Mouse (Mus musculus) left cerebral cortex, adult 11 months (tissue): ENCODE measurements around the gene Zbtb3.
A peak's percentile ranks its signal among the peaks of the same experiment; 100 is the strongest.
"Not testable (repeated sequence)": the region's sequence is repeated elsewhere in the genome, so short reads cannot be mapped to it uniquely, and the experiment has no call there.

ENCODE experiments used
- DNase-seq: peaks from one replicate; pipeline ENCODE4 v3.0.0; 2022; ENCODE audit warnings: low spot score

Zbtb3 gene

DNA sequence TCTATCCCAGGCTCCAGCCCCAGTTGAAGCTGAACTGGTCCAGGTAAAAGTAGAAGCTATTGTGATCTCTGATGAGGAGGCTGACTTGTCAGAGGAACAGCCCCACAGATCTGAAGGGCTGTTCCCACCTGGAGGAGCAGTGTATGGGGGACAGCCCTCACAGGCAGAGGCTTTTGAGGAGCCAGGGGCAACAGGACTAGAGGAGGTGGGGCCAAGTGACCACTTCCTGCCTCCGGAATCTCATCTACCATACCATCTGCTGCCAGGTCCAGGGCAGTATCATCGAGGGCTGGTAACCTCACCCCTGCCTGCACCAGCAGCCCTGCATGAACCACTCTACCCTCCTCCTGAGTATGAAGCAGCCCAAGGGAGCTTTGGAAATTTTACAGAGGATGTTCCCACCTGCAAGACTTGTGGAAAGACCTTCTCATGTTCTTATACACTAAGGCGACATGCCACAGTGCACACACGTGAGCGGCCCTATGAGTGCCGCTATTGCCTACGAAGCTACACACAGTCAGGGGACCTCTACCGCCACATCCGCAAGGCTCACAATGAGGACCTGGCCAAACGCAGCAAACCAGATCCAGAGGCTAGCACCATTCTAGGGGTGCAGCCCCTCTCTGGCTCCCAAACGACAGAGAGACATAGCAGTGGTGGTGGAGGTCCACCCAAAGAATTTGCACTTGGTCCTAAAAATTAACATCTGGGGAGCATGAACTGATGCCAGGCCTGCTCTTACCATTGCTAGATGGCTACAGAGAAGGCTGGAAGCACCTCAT is 1.7 kb downstream of the Zbtb3 start:
- DNase-seq: no peak

DNA sequence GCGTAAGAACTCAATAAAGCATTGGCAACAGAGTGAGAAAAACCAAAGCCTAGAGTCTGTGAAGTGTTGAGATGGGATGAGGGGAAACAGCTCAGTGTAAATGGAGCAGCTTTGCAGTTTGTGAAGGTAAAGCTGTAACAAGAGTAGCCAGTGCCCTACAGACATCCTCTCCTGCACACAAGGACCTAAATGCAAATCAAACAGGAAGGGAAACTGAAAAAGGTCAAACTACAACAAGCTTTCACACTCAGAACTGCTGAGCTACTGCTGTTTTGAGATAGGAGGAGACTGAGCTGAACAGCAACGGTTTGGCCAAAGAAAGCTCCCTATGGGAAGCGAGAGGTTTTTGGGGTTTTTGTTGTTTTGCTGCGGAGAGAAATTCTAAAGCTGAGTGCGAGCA is 4.5 kb downstream of the Zbtb3 start:
- DNase-seq: no peak

DNA sequence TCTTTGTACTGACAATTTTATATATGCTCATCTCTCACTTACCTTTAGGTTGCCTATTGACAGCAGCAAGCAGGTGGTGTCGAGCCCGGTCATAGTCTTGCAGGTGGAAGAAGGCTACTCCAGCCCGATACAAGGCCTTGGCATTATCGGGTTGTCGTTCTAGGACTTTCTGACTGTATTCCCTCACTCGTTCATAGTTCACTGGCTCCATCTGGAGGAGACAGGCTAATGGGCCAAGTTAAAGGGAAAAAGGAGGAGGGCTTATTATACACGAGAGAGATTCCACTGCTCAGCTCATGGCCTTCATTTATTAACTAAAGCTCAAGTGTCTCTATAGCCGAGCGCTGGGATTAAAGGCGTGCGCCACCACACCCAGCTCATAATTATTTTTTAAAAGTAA is 13.5 kb downstream of the Zbtb3 start:
- DNase-seq: no peak

DNA sequence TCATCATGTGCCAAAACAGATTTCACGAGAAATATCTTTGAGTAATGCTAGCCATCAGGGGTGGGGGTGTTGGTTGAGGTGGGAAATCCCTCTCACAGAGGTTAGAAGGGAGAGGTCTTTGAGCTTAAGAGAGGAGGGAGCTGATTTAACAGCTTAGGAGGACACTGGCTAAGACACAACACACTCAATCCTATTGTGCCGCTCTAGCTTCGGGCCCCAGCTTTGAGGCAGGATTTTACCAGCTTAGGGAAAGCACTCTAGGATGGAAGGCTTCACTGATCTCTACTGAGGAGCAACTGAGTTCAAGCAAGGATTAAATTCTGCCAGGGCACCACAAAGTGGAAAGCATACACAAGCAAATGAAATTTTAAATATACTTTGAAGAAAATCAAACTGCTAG is 14.6 kb downstream of the Zbtb3 start:
- no peak for DNase-seq

DNA sequence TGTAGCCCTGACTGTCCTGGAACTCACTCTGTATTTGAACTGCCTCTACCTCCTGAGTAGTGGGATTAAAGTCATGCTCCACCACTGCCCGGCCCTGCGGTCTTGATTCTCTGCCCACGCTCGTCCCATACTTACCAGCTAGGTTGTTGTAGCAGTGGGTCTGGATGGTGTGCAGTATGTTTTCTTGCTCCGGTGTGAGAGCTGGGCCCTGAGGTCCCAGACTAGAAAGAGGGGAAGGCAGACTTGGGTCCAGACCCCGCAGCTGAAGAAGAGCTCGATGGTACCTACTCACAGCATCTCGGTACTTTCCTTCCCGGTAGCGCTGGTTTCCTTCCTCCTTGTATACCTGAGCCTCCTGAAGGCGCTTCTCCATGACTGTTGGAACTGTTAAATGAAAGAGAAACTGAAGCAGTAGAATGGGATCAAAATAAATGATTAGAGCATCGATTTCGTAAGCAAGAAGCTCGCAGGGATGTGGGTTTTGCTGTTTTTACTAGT is 16.0 kb downstream of the Zbtb3 start:
- DNase-seq: no peak

DNA sequence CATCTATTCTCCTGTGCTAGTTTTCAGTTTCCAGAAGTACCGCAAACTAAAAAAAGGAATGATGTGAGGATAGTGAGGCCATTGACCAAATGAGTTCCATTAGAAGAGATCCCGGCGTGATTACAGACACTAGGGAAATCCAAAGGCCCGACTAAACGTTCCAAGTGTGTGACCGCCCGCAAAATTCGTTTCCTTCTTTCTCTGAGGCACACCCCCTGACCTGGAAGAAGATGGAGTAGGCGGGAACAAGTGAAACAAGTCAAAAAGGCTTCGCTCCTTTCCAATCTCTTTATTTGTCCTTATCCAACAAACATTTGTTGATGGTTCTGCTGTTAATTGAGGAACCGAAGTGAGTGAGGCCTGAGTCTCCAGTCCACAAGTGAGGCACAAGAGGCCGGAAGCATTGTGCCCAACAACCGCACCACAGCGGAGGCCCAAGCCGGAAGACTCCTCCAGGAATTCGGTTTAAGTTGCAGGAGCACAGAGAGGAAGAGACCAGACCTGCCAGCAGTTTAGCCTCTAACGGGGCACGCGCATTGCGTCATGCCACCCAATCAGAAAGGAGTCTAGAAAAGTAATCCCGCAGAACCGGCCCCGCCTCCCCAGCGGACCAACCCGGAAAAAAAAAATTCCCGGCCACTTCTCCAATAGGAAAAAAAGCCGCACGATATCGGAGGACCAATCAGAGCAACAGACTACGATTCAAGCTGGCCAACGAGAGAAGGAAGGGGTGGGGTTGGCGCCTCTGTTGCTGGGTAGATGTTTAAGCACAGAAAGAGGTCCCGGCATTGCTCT is 16.6 kb downstream of the Zbtb3 start, which contains the start of gene Ttc9c:
Gene Ttc9c, minus strand, starts transcription at position 533 of the 795 bp plus-strand sequence.
- DNase-seq: peak; percentile 96

DNA sequence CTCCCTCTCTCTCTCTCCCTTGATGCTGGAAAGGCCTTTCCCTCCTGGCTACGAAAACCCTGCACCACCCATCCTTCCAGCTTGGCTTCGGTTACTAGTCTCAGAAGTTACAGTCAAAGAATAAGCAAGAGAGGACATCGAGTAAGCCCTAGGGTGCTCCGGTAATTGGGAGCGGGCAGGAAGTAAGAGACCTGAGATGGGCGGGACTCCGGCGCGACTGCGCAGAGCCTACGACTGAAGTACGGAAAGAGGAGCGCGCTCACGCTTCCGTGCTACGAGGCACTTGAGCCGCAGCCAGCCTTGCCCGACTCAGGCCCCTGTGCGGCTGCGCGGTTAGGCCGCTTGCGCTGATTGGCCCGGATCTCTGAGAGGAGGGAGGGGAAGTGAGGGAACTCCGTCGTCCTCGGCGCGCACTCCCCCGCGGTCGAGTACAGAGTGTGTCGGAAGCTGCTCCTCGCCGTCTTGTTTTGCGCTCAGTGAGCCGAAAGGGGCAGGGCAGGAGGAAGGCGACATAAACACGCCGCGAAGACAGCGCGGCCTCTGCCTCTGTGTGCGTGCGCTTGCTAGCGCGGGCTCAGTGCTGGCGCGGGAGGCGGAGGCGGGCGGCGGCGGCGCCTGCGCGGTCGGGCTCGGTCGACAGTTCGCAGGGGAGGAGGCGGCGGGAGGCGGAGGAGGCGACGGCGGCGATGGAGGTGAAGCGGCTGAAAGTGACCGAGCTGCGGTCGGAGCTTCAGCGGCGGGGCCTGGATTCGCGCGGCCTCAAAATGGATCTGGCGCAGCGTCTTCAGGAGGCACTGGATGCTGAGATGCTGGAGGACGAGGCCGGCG is 17.5 kb downstream of the Zbtb3 start, which contains the start of gene Hnrnpul2:
Gene Hnrnpul2, plus strand, starts transcription at position 415 of the 828 bp plus-strand sequence.
- DNase-seq: peak; percentile 97

DNA sequence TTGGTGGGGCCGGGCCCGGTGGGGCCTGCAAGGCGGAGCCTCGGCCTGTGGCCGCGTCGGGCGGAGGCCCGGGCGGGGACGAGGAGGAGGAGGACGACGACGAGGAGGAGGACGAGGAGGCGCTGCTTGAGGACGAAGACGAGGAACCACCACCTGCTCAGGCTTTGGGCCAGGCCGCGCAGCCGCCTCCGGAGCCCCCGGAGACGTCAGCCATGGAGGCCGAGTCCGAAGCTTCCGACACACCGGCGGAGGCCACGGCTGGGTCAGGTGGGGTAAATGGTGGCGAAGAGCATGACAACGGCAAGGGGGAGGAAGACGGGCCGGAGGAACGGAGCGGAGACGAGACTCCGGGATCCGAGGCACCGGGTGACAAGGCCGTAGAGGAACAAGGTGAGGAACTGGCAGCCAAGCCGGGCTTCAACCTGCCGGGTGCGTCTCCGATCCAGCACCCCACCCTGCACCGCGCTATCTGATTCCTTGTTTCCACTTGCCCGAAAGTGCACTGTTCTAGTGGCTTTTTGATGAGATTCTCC is 18.1 kb downstream of the Zbtb3 start:
- DNase-seq: no peak

DNA sequence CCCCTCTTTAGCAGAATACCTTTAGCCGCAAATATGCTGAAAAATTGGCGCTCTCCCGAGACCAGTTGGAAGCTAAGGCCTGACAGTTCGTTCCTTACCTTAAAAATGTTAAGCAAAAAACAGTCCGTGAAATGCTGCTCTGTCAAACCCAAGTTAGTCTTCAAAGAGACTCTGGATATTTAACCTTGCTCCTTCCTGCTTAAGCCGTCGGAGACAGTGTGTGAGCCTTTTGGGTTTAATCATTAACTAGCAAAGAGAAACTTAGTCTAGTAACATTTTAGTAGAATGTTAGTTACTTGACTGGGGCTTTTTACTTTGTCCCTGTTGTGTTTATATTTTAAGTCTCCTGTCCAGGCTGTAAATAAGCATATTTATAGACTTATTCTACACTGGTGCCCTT is 18.8 kb downstream of the Zbtb3 start:
- DNase-seq: no peak

DNA sequence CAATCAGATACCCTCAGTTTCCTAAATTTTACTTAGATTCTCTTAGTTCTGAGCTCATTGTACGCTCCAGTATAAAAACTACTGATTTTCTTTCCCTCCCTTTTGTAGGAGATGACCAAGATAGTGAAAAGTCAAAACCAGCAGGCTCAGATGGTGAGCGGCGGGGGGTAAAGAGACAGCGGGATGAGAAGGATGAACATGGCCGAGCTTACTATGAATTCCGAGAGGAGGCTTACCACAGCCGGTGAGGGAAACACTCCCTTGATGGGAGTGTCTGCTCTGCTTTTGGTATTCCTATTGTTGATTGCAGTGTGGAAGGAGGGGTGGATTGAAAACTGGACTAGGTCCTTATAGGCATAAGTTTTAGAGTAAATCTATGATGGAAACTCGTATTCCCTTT is 20.3 kb downstream of the Zbtb3 start:
- DNase-seq: no peak

DNA sequence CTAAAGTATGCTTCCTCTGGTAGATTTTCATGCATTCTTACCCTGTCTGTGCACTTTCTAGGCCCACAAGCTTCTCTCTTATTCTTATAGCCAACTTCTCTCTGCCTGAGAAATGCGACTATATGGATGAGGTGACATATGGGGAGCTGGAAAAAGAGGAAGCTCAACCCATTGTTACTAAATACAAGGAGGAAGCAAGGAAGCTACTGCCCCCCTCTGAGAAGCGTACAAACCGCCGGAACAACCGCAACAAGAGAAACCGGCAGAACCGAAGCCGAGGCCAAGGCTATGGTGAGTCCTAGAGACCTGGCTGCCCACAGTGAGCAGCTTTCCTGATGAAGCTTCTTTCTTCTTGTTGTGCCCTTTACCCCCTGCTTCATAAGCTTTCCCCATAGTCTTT is 27.3 kb downstream of the Zbtb3 start, which contains the start of gene AC129217.1:
Gene AC129217.1, plus strand, starts transcription at position 114 of the 400 bp plus-strand sequence.
- no peak for DNase-seq

DNA sequence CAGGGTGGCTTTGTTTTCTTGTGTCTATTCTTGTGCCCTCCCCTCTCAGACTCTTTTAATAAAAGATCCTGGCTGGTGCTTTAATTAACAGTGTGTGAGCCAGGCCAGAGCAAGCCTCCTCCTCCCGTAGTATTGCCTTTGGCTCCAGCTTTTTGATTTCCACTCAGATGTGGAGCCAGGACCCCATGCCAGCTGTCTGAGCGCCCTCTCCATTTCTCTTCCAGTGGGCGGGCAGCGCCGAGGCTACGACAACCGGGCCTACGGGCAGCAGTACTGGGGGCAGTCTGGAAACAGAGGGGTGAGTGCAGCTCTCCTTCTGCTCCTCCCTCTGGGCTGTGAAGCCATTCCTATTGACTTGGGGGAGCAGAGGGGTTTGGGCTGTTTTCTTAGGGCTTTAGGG is 28.3 kb downstream of the Zbtb3 start:
- no peak for DNase-seq

DNA sequence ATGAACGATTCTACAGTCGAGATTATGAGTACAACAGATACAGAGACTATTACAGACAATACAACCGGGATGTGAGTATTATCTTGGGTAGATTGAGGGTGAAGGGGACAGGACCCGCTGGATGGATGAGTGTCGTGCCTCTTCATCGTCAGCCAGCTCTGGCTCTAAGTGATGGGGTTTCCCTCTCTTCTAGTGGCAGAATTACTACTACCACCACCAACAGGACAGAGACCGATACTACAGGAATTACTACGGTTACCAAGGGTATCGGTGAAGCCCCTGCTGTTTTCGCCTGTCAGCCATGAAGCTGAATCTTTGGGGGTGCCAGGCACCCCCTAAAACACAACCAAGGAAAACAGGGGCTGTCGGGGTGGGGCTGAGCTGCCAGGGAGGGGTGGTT is 28.9 kb downstream of the Zbtb3 start:
- DNase-seq: no peak

DNA sequence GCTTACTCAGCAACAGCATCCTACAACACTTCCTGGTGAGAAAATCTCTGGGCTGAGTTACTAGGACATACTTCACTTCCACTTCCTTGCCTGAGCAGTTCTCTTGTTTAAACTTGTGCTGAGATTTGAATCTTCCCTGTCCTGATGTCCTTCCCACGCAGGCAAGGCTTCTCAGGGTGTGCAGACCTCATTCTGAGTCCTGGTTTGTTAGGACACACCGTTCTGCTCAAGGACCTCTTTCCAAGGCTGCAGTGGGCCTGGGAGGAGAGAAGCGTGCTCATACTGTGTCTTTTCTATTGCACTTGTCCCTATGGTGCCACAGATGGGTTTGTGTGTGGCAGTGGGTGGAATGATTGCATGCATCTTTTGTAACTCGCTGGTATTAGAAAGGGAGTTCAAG is 30.6 kb downstream of the Zbtb3 start:
- no peak for DNase-seq

DNA sequence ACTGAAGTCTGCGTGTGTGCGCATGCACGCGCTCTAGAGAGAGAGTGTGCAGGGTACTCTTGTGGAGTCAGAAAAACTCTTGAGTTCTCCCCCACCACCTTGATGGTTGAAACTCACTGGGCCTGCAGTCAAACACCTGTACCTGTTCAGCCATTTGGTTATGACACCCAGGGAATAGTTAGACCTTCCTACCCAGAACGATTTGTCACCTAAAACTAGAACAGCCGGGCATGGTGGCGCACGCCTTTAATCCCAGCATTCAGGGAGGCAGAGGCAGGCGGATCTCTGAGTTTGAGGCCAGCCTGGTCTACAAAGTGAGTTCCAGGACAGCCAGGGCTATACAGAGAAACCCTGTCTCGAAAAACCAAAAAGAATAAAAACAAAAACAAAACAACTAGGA is 34.0 kb downstream of the Zbtb3 start:
- not testable (repeated sequence) for DNase-seq

DNA sequence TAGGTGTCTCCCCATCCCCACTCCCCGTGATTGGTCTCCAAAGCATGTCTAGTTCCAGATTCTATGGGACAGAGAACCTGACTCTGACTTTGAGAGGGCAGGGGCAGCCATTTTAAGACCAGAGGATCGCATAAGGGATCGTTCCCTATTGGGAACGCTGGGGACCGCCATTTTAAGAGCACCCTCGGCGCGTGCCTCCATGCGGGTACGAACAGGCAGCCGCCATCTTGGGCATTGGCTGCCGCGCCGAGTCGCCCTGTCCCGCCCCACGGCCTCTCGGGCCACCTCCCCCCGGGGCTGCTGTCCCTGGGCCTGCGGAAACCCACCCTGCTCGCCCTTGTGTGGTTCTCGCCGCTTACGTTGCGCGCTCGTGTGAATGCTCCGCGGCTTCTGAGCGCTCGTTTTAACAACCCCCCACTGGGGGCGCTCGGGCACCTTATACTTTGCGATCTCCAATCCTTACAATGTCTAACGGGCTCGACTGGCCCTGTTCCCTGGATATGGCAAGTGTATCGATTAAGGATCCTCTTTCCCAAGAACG is 35.0 kb downstream of the Zbtb3 start, which contains the start of gene Bscl2:
Gene Bscl2, plus strand, starts transcription at position 217 of the 541 bp plus-strand sequence.
- DNase-seq: peak; percentile 86

DNA sequence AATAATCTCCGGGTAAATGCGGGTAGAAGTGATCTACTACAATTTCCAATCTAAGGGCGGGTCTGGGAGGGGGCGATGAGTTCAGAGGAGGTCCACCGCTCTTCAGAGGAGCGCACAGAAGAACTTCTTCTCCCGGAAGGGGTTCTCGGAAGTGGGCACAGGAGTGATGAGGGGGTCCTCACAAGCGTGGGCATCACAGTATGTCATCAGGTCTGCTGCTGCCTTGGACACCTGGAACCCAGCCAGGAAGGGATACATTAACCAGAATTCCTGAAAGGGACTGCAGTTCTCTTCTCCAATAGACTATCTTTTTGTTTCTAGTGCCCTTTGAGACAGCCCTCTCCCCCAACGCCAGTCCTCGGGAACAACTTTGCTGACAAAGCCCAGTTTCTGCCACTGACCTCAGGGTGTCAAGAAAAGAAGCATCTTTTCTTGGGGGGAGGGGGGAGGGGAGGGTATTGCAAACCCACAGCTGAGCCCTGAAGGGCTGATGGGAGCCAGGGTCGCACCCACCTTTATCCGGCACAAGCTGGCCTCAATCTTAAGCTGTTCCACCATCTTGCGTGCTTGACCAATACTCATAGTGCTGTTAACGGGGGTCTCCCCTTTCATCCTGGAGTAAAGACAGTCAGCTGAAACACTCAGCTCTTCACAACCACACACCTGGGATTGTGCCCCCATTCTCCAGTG is 35.8 kb downstream of the Zbtb3 start:
- no peak for DNase-seq

DNA sequence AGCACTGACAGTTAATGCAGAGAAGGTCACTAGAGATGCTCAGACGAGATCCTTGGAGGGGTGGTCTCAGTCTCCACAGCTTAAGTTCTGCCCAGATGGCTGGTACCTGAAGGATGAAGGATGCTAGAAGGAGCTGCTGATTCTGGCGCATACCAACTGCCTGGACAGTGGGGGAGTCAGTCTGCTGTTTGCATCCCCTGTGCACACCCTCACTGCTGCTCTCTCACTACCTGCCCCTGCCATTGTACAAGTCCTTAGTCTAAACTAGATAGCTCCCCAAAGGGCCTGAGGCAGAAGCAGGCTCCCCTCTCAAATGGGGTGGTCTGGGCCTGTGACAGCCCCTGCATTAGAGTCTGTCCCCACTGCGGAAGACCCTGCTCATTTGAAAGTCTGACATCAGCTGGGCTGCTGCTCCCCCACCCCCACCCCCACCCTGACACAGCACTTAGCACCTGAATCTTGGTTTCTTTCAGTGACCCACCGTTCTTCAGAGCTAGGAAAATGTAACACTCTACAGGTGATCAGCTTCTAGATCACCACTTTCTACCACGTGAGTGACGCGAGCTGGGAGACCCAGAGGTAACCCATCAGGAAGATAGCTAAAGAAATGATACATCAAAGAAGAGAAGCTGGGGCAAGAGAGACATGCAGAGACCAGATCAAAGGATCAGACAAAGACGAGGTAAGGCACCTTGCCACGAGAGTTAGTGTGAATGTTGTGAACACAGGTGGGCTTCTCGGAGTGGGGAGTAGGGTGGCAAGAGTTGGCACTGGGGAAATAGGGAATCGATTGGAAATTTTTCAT is 37.0 kb downstream of the Zbtb3 start, which contains the start of gene Gng3:
Gene Gng3, minus strand, starts transcription at position 92 of the 805 bp plus-strand sequence.
- DNase-seq: peak; percentile 81

DNA sequence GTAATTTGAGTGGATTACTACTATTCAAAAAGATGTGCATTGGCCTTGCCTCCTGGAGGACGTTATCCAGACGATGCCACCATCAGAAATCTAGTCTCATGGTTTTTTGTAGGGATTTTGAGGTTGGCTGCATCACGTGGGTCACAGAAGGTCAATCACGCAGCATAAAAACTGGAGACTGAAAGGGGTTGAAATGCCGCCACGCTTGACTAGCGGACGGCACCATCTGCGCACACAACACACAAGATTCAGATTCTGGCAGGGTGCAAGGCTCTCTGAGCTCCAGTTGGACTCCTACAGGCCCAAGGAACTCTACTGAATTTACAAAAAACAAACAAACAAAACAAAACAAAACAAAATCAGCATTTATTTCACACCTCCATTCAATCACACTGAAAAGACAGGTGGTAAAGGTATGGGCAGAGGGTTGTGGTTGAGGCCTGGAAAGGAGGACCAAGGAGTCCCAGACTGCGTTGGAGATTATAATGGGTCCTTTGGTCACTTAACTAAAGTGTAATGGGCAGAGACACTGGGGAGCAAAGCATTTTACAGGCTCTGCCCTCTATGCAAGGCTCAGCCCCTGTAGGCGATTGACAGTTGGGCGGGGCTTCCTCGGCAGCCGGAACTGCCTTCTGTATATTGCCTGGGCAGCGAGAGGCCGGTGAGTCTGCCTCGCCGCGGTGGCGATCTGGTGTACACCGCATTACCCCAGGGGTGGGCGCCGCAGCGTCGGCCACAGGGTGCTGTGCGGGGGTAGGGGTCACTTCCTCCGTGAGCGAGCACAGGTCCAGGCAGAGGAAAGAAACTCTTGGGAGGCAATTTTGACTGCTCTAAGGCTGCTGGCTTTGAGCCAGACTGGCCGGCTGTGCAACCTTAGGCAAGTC is 37.8 kb downstream of the Zbtb3 start:
- DNase-seq: no peak
